Mouse (Mus musculus) thymus, postnatal 0 days (tissue): ENCODE results near the gene Ibsp. TPM values are rescaled to one million over a fixed set of nuclear protein-coding genes. Genes with fewer than 3 reads are reported as not detected.

Source experiments
- DNase-seq: peaks from one replicate; pipeline ENCODE4 v3.0.0-alpha.2; 2015; ENCODE audit warnings: low spot score
- microRNA-seq: library from miRNA; unstranded; fragments of <30 nt; microRNA quantifications from one replicate; pipeline ENCODE4, GENCODE M21; 2016; ENCODE audit warnings: borderline number of aligned reads
- polyA plus RNA-seq: library from polyadenylated mRNA; unstranded; fragments of >200 nt; fragmentation: Nextera tagmentation; extraction: Ambion mirVana; gene quantifications from 2 replicates; pipeline ENCODE4 v1.2.1, GENCODE M21; 2015

The Ibsp gene
- polyA plus RNA-seq, 1 experiment from 2014 or later, result 0.40 TPM

DNA sequence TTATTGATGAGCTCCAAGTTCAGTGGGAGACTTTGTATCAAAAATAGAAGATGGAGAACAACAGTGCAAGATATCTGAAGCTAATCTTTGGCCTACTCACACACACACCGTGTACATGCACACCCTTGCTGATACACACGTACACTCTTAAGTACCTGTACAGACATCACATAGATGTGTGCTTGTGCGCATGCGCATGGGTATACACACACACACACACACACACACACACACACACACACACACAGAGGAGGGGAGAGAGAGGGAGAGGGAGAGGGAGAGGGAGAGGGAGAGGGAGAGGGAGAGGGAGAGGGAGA is 41.5 kb downstream of the Ibsp start:
- DNase-seq, result no peak

DNA sequence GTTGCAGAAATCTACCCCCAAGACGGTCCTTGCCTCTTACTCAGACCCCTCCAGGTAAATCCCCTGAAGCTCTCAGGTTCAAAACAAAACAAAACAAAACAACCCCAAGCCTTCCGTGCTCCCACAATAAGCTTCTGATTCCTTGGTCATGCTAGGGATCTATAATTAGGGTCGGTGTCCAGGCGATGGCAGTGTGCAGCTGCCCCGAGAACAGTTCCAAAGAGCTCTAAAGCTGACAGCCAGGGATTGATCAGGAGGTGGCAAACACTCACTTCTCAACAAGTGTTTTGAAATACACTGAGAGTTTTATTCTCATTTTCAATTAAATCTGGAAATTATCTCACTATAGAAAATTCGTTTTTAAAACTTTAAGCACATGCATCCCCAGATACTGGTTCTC is 43.9 kb downstream of the Ibsp start:
- DNase-seq, result no peak

DNA sequence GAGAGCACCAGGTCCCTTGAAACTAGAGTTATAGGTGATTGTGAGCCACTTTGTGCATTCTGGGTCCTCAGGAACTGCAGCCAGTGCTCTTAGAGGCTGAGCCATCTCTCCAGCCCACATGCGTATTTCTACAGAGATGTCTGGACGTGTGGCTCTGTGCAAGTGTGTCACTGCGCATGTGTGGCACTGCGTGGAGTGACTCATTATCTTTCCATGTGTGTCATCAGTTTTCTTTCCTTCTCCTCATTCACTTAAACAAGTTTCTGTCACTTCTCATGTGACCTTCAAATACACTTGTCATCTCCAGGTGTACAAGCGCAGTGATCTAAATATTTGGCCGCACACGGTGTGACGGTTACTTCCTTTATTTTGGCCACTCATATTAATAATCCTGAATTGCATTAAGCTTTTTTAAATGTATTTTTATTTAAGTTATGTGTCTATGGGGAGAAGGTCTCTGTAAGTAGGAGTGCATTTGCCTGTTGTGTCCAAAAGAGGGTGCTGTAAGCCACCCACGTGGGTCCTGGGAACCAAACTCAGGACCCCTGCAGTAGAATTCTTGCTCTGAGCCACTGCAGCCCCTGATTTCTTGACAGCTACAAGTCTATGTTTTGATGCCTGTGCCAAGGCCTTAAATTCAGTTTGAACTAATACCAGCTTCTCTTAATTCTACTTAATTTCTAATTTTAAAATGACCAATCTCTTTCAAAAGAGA is 45.7 kb downstream of the Ibsp start:
- DNase-seq, result no peak

DNA sequence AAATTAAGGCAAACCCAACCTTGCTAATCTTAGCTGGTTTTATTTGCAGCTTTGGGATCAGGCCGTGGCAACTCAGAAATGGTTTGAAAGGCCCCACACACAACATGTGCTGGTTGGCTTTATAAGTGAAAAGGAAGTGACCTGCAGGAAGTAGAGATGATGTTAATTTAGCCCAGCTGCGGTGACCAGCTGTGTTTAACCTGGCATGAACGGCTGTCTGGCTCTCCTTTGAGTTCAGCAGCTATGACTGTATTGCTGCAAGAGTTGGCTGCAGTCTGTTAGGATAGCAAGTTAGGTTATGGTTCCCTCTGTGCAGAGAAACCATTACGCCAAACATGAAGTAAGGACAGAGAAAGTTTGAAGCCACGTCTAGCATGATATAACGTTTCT is 46.3 kb downstream of the Ibsp start:
- no peak for DNase-seq

DNA sequence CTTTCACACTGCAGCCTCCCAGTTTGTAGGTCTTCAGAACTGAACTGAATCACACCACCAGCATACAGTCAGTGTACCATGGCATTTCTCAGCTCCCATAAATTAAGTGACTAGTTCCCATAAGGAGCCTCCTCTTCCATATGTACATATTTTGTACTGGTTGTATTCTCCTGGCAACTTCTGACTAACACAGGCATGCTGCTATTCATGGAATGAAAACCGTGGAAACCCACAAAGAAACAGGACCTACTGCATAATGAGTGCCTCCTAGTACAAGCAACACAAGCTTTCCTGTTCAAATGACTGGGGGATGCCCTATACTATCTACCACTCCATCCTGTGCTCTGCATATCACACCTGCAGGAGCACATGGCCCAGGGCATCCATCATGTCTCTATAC is 52.1 kb downstream of the Ibsp start:
- no peak for DNase-seq

DNA sequence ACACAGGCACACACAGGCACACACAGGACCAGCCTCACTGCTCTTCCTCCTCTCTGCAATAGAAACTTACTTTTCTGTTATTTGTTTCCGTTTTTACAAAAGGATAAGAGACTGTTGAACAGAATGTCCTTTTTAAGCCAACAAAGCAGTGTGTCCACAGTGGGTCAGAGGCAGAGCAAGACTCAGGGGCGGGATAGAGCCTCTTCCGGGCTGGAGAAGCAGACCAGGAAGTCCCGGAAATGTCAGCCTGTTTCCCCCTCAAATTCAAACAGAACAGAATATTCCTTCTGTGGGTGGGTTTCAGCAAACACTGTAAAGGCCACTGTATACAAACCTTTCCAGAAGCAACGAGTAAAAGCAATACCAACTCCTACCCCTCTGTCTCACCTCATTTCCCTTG is 52.9 kb downstream of the Ibsp start:
- no peak for DNase-seq

DNA sequence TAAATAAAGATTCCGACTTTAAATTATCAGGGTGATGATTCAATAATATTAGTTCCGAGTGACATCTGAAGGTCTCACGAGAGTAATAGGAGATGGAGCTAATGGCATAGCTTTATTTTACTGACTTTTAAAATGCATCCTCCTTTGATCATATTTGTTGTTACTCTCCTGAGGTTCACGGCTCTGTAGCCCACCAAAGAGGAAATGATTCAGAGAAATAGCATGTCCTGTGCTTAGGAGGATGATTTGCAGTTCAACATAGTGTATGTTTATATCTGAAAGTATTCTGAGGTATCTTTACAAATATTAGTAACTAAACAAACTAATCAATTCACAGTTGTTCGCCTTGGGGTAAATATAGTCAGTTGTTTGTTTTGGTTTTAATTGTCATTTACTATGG is 58.6 kb downstream of the Ibsp start:
- no peak for DNase-seq

DNA sequence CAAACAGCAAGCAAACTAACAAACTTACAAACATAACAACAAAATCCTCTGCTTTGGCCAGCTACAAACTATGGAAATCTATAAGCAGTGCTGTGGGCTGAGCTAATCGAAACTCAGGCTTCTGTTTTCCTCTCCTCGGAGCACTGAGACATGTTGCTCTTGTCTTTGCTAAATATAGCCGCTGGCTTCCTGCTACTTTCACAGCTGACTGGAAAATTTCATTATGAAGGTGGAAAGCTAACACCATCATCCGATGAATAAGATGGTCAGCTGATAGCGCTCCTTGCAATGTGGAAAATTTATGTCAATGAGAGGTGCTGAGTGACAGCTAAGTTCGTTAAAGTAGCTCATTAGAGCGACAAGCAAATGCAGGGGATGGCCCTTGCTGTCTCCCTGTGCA is 59.6 kb downstream of the Ibsp start:
- no peak for DNase-seq

DNA sequence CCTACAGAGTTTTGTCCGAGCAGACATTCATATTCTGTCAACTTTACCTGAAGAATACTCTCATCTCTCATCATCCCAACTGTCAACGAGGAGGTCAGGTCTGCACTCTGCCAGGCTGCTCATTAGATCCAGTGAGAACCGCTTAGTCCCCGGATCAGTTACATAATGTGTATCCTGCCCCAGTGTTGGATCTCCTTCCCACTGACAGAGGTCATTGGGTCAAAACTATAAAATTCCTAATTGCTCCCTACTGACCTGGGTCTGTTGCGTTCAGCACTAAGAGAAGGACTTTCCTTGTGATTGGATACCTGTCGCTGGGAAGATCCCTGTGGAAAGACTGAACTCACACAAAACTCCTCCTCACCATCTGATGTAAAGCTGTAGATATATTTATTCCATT is 60.3 kb downstream of the Ibsp start:
- no peak for DNase-seq

Small RNAs within 50 kb of the gene (microRNA-seq; reads per million reads assigned to microRNA genes)
- not detected for gene Gm23616

Other genes starting within 250 kb of the Ibsp start
- gene Gm17660, start 221.6 kb upstream of the Ibsp start, polyA plus RNA-seq, result not detected in 2 replicates
- gene Sparcl1, start 185.4 kb upstream of the Ibsp start, polyA plus RNA-seq, result 34.1 and 35.4 TPM in 2 replicates
- not detected in 2 replicates for gene Dspp, start 128.5 kb upstream of the Ibsp start, polyA plus RNA-seq
- gene Dmp1, start 96.6 kb upstream of the Ibsp start, polyA plus RNA-seq, result 0.08 and 0.13 TPM in 2 replicates
- not detected in 2 replicates for gene Mepe, start 26.2 kb downstream of the Ibsp start, polyA plus RNA-seq
- gene Spp1, start 135.9 kb downstream of the Ibsp start, polyA plus RNA-seq, result 6.0 and 7.0 TPM in 2 replicates
- gene Pkd2, start 160.3 kb downstream of the Ibsp start, polyA plus RNA-seq, result 1.6 and 2.0 TPM in 2 replicates
- 7.0 and 9.5 TPM in 2 replicates for gene BC005561, start 209.2 kb downstream of the Ibsp start, polyA plus RNA-seq